Mouse (Mus musculus): Measurements from ENCODE around the gene Veph1. TPM values are rescaled to one million over a fixed set of nuclear protein-coding genes. Genes with fewer than 3 reads are reported as not detected.

The Veph1 gene
- polyA plus RNA-seq, 1 experiment from 2014 or later: 4.4 TPM

- Histone ChIP-seq H3K4me3 (ENCODE audit: low read depth, low read length) (no peak overlapping the region), H3K4me2 (ENCODE audit: low read depth) (no peak overlapping the region), H3K27ac (ENCODE audit: low read depth, low read length) (no peak overlapping the region), H3K4me1 (ENCODE audit: control insufficient read depth, insufficient read depth, low read length) (no peaks in the 10 kb centered on the region), H3K9me3 (ENCODE audit: control insufficient read depth, low read length) (no peaks in the 10 kb centered on the region), H3K36me3 (ENCODE audit: control insufficient read depth, insufficient read depth, low read length) (no peaks in the 10 kb centered on the region), H3K9ac (ENCODE audit: low read length) (no peak overlapping the region), H3K27me3 (ENCODE audit: control insufficient read depth, insufficient read depth, low read length) (no peaks in the 10 kb centered on the region)
- ATAC-seq (ENCODE audit: insufficient read depth, low FRiP score, low TSS enrichment) (no peak), DNase-seq (ENCODE audit: low spot score) (no peak)
- WGBS: 89% methylated on average over 5 of the region's 5 CpGs
Measured at GRCm38 (mm10) chr3:66165026-66165425, 131.6 kb downstream of the Veph1 start.

- H3K4me2 ChIP-seq (ENCODE audit: low read depth): no peak overlapping the region
- no peaks in the 10 kb centered on the region for H3K9me3 ChIP-seq (ENCODE audit: control insufficient read depth, low read length)
- H3K4me1 ChIP-seq (ENCODE audit: control insufficient read depth, insufficient read depth, low read length): no peaks in the 10 kb centered on the region
- 72% methylated on average over 3 of the region's 3 CpGs for WGBS
- DNase-seq (ENCODE audit: low spot score) (no peak), ATAC-seq (ENCODE audit: insufficient read depth, low FRiP score, low TSS enrichment) (no peak)
- no peak overlapping the region for H3K9ac ChIP-seq (ENCODE audit: low read length)
- no peaks in the 10 kb centered on the region for H3K36me3 ChIP-seq (ENCODE audit: control insufficient read depth, insufficient read depth, low read length)
- H3K4me3 ChIP-seq (ENCODE audit: low read depth, low read length): no peak overlapping the region
- no peak overlapping the region for H3K27ac ChIP-seq (ENCODE audit: low read depth, low read length)
- no peaks in the 10 kb centered on the region for H3K27me3 ChIP-seq (ENCODE audit: control insufficient read depth, insufficient read depth, low read length)
Measured at GRCm38 (mm10) chr3:66164585-66164984, 132.1 kb downstream of the Veph1 start.

GRCm38 (mm10) chr3:66162612-66163011, 134.0 kb downstream of the Veph1 start:
- 79% methylated on average over 6 of the region's 6 CpGs for WGBS
- no peak for DNase-seq (ENCODE audit: low spot score)
- Histone ChIP-seq H3K27ac (ENCODE audit: low read depth, low read length) (no peak overlapping the region), H3K9me3 (ENCODE audit: control insufficient read depth, low read length) (no peaks in the 10 kb centered on the region), H3K9ac (ENCODE audit: low read length) (no peak overlapping the region), H3K4me2 (ENCODE audit: low read depth) (no peak overlapping the region), H3K4me1 (ENCODE audit: control insufficient read depth, insufficient read depth, low read length) (no peaks in the 10 kb centered on the region), H3K27me3 (ENCODE audit: control insufficient read depth, insufficient read depth, low read length) (no peaks in the 10 kb centered on the region), H3K4me3 (ENCODE audit: low read depth, low read length) (no peak overlapping the region), H3K36me3 (ENCODE audit: control insufficient read depth, insufficient read depth, low read length) (no peaks in the 10 kb centered on the region)
- ATAC-seq (ENCODE audit: insufficient read depth, low FRiP score, low TSS enrichment): no peak

GRCm38 (mm10) chr3:66157947-66158346, 138.7 kb downstream of the Veph1 start:
- H3K4me3 ChIP-seq (ENCODE audit: low read depth, low read length): no peak overlapping the region
- DNase-seq (ENCODE audit: low spot score): no peak
- WGBS: 88% methylated on average over 8 of the region's 8 CpGs
- H3K4me1 ChIP-seq (ENCODE audit: control insufficient read depth, insufficient read depth, low read length): no peaks in the 10 kb centered on the region
- no peak for ATAC-seq (ENCODE audit: insufficient read depth, low FRiP score, low TSS enrichment)
- no peaks in the 10 kb centered on the region for H3K9me3 ChIP-seq (ENCODE audit: control insufficient read depth, low read length)
- no peak overlapping the region for H3K27ac ChIP-seq (ENCODE audit: low read depth, low read length)
- no peaks in the 10 kb centered on the region for H3K36me3 ChIP-seq (ENCODE audit: control insufficient read depth, insufficient read depth, low read length)
- H3K9ac ChIP-seq (ENCODE audit: low read length): no peak overlapping the region
- H3K27me3 ChIP-seq (ENCODE audit: control insufficient read depth, insufficient read depth, low read length): no peaks in the 10 kb centered on the region
- H3K4me2 ChIP-seq (ENCODE audit: low read depth): no peak overlapping the region

GRCm38 (mm10) chr3:66137601-66138000, 159.0 kb downstream of the Veph1 start:
- Histone ChIP-seq H3K36me3 (ENCODE audit: control insufficient read depth, insufficient read depth, low read length) (no peaks in the 10 kb centered on the region), H3K27me3 (ENCODE audit: control insufficient read depth, insufficient read depth, low read length) (no peaks in the 10 kb centered on the region), H3K4me3 (ENCODE audit: low read depth, low read length) (no peak overlapping the region), H3K4me2 (ENCODE audit: low read depth) (no peak overlapping the region), H3K4me1 (ENCODE audit: control insufficient read depth, insufficient read depth, low read length) (no peaks in the 10 kb centered on the region), H3K9ac (ENCODE audit: low read length) (no peak overlapping the region), H3K27ac (ENCODE audit: low read depth, low read length) (no peak overlapping the region), H3K9me3 (ENCODE audit: control insufficient read depth, low read length) (no peaks in the 10 kb centered on the region)
- no peak for DNase-seq (ENCODE audit: low spot score)
- ATAC-seq (ENCODE audit: insufficient read depth, low FRiP score, low TSS enrichment): no peak
- 60% methylated on average over 7 of the region's 7 CpGs for WGBS

- Histone ChIP-seq H3K4me1 (ENCODE audit: control insufficient read depth, insufficient read depth, low read length) (no peaks in the 10 kb centered on the region), H3K27me3 (ENCODE audit: control insufficient read depth, insufficient read depth, low read length) (no peaks in the 10 kb centered on the region), H3K4me2 (ENCODE audit: low read depth) (no peak overlapping the region), H3K9me3 (ENCODE audit: control insufficient read depth, low read length) (no peaks in the 10 kb centered on the region), H3K9ac (ENCODE audit: low read length) (no peak overlapping the region), H3K27ac (ENCODE audit: low read depth, low read length) (no peak overlapping the region), H3K4me3 (ENCODE audit: low read depth, low read length) (no peak overlapping the region), H3K36me3 (ENCODE audit: control insufficient read depth, insufficient read depth, low read length) (no peaks in the 10 kb centered on the region)
- 68% methylated on average over 4 of the region's 4 CpGs for WGBS
- ATAC-seq (ENCODE audit: insufficient read depth, low FRiP score, low TSS enrichment) (no peak), DNase-seq (ENCODE audit: low spot score) (no peak)
Measured at GRCm38 (mm10) chr3:66131264-66131950, 165.2 kb downstream of the Veph1 start.

- 84% methylated on average over 5 of the region's 5 CpGs for WGBS
- DNase-seq (ENCODE audit: low spot score) (no peak), ATAC-seq (ENCODE audit: insufficient read depth, low FRiP score, low TSS enrichment) (no peak)
- no peak overlapping the region for H3K9ac ChIP-seq (ENCODE audit: low read length)
- no peaks in the 10 kb centered on the region for H3K4me1 ChIP-seq (ENCODE audit: control insufficient read depth, insufficient read depth, low read length)
- H3K27me3 ChIP-seq (ENCODE audit: control insufficient read depth, insufficient read depth, low read length): no peaks in the 10 kb centered on the region
- H3K27ac ChIP-seq (ENCODE audit: low read depth, low read length): no peak overlapping the region
- no peaks in the 10 kb centered on the region for H3K9me3 ChIP-seq (ENCODE audit: control insufficient read depth, low read length)
- H3K36me3 ChIP-seq (ENCODE audit: control insufficient read depth, insufficient read depth, low read length): no peaks in the 10 kb centered on the region
- no peak overlapping the region for H3K4me3 ChIP-seq (ENCODE audit: low read depth, low read length)
- H3K4me2 ChIP-seq (ENCODE audit: low read depth): no peak overlapping the region
Measured at GRCm38 (mm10) chr3:66129689-66130088, 166.9 kb downstream of the Veph1 start.

GRCm38 (mm10) chr3:66105493-66105892, 191.1 kb downstream of the Veph1 start:
- Histone ChIP-seq H3K27ac (ENCODE audit: low read depth, low read length) (no peak overlapping the region), H3K9ac (ENCODE audit: low read length) (no peak overlapping the region), H3K4me3 (ENCODE audit: low read depth, low read length) (no peak overlapping the region), H3K9me3 (ENCODE audit: control insufficient read depth, low read length) (no peaks in the 10 kb centered on the region), H3K36me3 (ENCODE audit: control insufficient read depth, insufficient read depth, low read length) (no peaks in the 10 kb centered on the region), H3K27me3 (ENCODE audit: control insufficient read depth, insufficient read depth, low read length) (no peaks in the 10 kb centered on the region), H3K4me1 (ENCODE audit: control insufficient read depth, insufficient read depth, low read length) (0 out of 2 replicates have a peak, but pooled peaks cover 3% of the 10 kb centered on the region), H3K4me2 (ENCODE audit: low read depth) (no peak overlapping the region)
- DNase-seq (ENCODE audit: low spot score) (no peak), ATAC-seq (ENCODE audit: insufficient read depth, low FRiP score, low TSS enrichment) (no peak)
- WGBS: 60% methylated on average over 5 of the region's 5 CpGs

GRCm38 (mm10) chr3:66102599-66102932, 194.1 kb downstream of the Veph1 start:
- Histone ChIP-seq H3K4me2 (ENCODE audit: low read depth) (no peak overlapping the region), H3K27ac (ENCODE audit: low read depth, low read length) (no peak overlapping the region), H3K9me3 (ENCODE audit: control insufficient read depth, low read length) (no peaks in the 10 kb centered on the region), H3K27me3 (ENCODE audit: control insufficient read depth, insufficient read depth, low read length) (no peaks in the 10 kb centered on the region), H3K9ac (ENCODE audit: low read length) (no peak overlapping the region), H3K4me1 (ENCODE audit: control insufficient read depth, insufficient read depth, low read length) (no peaks in the 10 kb centered on the region), H3K36me3 (ENCODE audit: control insufficient read depth, insufficient read depth, low read length) (no peaks in the 10 kb centered on the region), H3K4me3 (ENCODE audit: low read depth, low read length) (no peak overlapping the region)
- peak; percentile 22; the same call in 1 of the 2 replicates for ATAC-seq (ENCODE audit: insufficient read depth, low FRiP score, low TSS enrichment)
- no peak for DNase-seq (ENCODE audit: low spot score)
- WGBS: 80% methylated on average over 3 of the region's 3 CpGs

Measured in neural tube, embryonic 11.5 days (tissue).